Mouse (Mus musculus): ENCODE measurements around the gene Tenm2.

GRCm38 (mm10) chr11:36436251-36436650, 799.5 kb downstream of the Tenm2 start:
- TF ChIP-seq CTCF (IDR thresholded peaks at IDR 0.05), result no peak
- TF ChIP-seq EP300 (IDR thresholded peaks at IDR 0.05), result no peak

All from lung, postnatal 0 days (tissue).